Mouse (Mus musculus) thymus, postnatal 4 days (tissue): ENCODE measurements at regions not wholly inside any gene's neighbourhood (a gene's known extent, or its start where the extent isn't known, plus 50 kb on each side); places are given as distances from the start of the nearest gene placed in this dataset.

Experiments used
- DNase-seq: peaks from one replicate; pipeline ENCODE4 v3.0.0; 2021

GRCm38 (mm10) chr2:51236852-51237251 is 87.9 kb upstream of the Rnd3 start:
- no peak for DNase-seq

- DNase-seq: no peak
Measured at GRCm38 (mm10) chr2:51234427-51234826, 85.5 kb upstream of the Rnd3 start.

- DNase-seq: no peak
Measured at GRCm38 (mm10) chr2:51222851-51223250, 73.9 kb upstream of the Rnd3 start.

- DNase-seq: no peak
Measured at GRCm38 (mm10) chr2:51219714-51220113, 70.8 kb upstream of the Rnd3 start.

- no peak for DNase-seq
Measured at GRCm38 (mm10) chr2:51207150-51208022, 58.5 kb upstream of the Rnd3 start.

GRCm38 (mm10) chr2:51206332-51206731 is 57.4 kb upstream of the Rnd3 start:
- DNase-seq: no peak
